Mouse (Mus musculus) central nervous system, embryonic 11.5 days (tissue): ENCODE results near the gene Syt1. TPM values are rescaled to one million over a fixed set of nuclear protein-coding genes. Genes with fewer than 3 reads are reported as not detected.

ENCODE experiments used
- polyA plus RNA-seq: library from polyadenylated mRNA; depleted of rRNA; stranded (reverse); fragments of >200 nt; gene quantifications from 2 replicates; pipeline ENCODE4 v1.2.3, GENCODE M21; 2012; rRNA removed

Gene Syt1
- polyA plus RNA-seq: 7.6 and 9.0 TPM in 2 replicates

GRCm38 (mm10) chr10:109010241-109011193, at the start of gene Syt1:
TSS of gene Syt1 (minus strand) at chr10:109010982.

GRCm38 (mm10) chr10:108699946-108700345, 310.8 kb downstream of the Syt1 start, which contains the start of gene Gm5136:
TSS of gene Gm5136 (minus strand) at chr10:108700160.

